Mouse (Mus musculus) hindbrain, embryonic 11.5 days (tissue): ENCODE measurements around the gene Uroc1. TPM values are rescaled to one million over a fixed set of nuclear protein-coding genes. Genes with fewer than 3 reads are reported as not detected.

Experiments used
- ATAC-seq: fragments of 200-750 bp; cut with Nextera tagmentation; 2 replicates; pipeline ENCODE4 v1.8.0; 2017; ENCODE audit warnings: mild to moderate bottlenecking, moderate TSS enrichment, moderate library complexity; ENCODE audit not compliant: low FRiP score
- DNase-seq: peaks from one replicate; pipeline ENCODE4 v3.0.0-alpha.2; 2015; ENCODE audit warnings: low spot score
- H3K27ac ChIP-seq: fragments of 300-500 bp; sonication (generic); 2 replicates; pipeline ENCODE4 v1.5.1; 2014; ENCODE audit warnings: mild to moderate bottlenecking, low read depth, low read length
- H3K27me3 ChIP-seq: fragments of 300-500 bp; sonication (generic); 2 replicates; pipeline ENCODE4 v1.6.1; 2014; ENCODE audit warnings: mild to moderate bottlenecking, low read length, moderate library complexity, mixed read lengths; ENCODE audit not compliant: control insufficient read depth, insufficient read depth
- H3K36me3 ChIP-seq: fragments of 300-500 bp; sonication (generic); 2 replicates; pipeline ENCODE4 v1.6.1; 2014; ENCODE audit warnings: mild to moderate bottlenecking, low read length, moderate library complexity, mixed read lengths; ENCODE audit not compliant: control insufficient read depth, insufficient read depth
- H3K4me1 ChIP-seq: fragments of 300-500 bp; sonication (generic); replicated peaks from 2 replicates; pipeline ENCODE4 v1.6.1; 2014; ENCODE audit warnings: low read length, mixed read lengths; ENCODE audit not compliant: control insufficient read depth, insufficient read depth
- H3K4me2 ChIP-seq: fragments of 300-500 bp; sonication (generic); replicated peaks from 2 replicates; pipeline ENCODE4 v1.6.1; 2014; ENCODE audit warnings: mild to moderate bottlenecking, low read depth, low read length
- H3K4me3 ChIP-seq: fragments of 300-500 bp; sonication (generic); 2 replicates; pipeline ENCODE4 v1.5.1; 2014; ENCODE audit warnings: low read depth, low read length
- H3K9ac ChIP-seq: fragments of 300-500 bp; sonication (generic); 2 replicates; pipeline ENCODE4 v1.6.1; 2014; ENCODE audit warnings: low read depth, low read length
- H3K9me3 ChIP-seq: fragments of 300-500 bp; sonication (generic); 2 replicates; pipeline ENCODE4 v1.6.1; 2016; ENCODE audit warnings: low read length; ENCODE audit not compliant: control insufficient read depth
- WGBS: fragments of 180-500 bp; shearing (Covaris S2); extraction: QIAGEN DNeasy Blood & Tissue Kit; methylation state at CpG from one replicate; pipeline ENCODE4 v1.1.7; 2014; 5-methylcytosine and 5-hydroxymethylcytosine counted together
- polyA plus RNA-seq: library from polyadenylated mRNA; unstranded; fragments of >200 nt; fragmentation: Nextera tagmentation; extraction: Ambion mirVana; gene quantifications from 2 replicates; pipeline ENCODE4 v1.2.1, GENCODE M21; 2014

Gene Uroc1
- polyA plus RNA-seq, 1 experiment from 2014 or later: not detected

DNA sequence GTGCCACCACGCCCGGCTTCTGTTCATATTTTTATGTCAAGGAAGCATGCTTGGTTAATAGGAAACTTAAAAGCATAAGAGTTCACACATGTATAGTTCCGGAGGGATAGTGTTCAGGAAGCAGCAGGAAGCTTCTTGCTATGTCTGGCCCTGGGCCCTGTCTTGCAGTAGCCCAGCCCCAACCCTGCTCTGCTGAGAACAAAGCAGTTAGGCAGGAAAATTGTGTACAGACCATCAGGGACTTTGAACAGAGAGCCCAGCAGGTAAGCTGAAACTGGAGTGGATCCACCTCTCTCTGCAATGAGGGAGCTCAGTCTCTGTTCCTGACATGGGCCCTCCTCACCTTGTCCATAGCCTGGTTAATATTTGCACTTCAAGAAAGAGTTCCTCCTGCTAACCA, 64.2 kb downstream of the Uroc1 start:
- DNase-seq: no peak
- H3K4me1 ChIP-seq: no peaks in the 10 kb centered on the region
- H3K9me3 ChIP-seq: no peaks in the 10 kb centered on the region
- no peaks in the 10 kb centered on the region for H3K27me3 ChIP-seq
- H3K27ac ChIP-seq: no peak overlapping the region
- no peak overlapping the region for H3K4me2 ChIP-seq
- peaks cover 2% of the 10 kb centered on the region; the same call in 1 of the 2 replicates for H3K36me3 ChIP-seq
- no peak for ATAC-seq
- 95% methylated on average over 3 of the region's 3 CpGs for WGBS
- no peak overlapping the region for H3K4me3 ChIP-seq
- H3K9ac ChIP-seq: no peak overlapping the region

DNA sequence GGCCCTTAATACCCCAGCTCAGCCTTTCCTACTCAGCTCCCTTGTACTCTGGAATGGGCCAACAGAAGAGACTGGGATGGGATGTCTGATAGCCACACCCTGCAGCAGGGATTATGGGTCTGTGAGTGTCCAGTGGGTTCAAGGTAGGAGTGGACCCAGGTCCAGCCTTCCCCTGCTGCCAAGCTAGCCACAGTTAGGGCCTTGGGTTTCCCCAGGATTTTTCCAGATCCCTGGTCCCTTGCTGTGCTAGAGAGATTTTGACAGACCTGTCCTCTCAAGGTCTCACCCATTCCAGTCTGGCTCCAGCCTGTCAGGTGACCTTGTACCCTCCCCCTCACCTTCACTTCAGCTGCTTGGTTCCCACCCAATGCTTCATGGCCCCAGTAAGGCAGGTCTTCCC, 75.5 kb downstream of the Uroc1 start:
- Histone ChIP-seq H3K9me3 (no peaks in the 10 kb centered on the region), H3K27me3 (no peaks in the 10 kb centered on the region), H3K4me1 (no peaks in the 10 kb centered on the region), H3K36me3 (no peaks in the 10 kb centered on the region), H3K4me2 (no peak overlapping the region), H3K4me3 (no peak overlapping the region), H3K9ac (no peak overlapping the region), H3K27ac (no peak overlapping the region)
- ATAC-seq (no peak), DNase-seq (no peak)

- Histone ChIP-seq H3K4me1 (no peaks in the 10 kb centered on the region), H3K27ac (no peak overlapping the region), H3K9me3 (no peaks in the 10 kb centered on the region), H3K36me3 (no peaks in the 10 kb centered on the region), H3K4me3 (no peak overlapping the region), H3K4me2 (no peak overlapping the region), H3K27me3 (no peaks in the 10 kb centered on the region), H3K9ac (no peak overlapping the region)
- no peak for DNase-seq
- WGBS: 92% methylated on average over 1 of the region's 1 CpGs
- no peak for ATAC-seq
Measured at GRCm38 (mm10) chr6:90410972-90411371, 77.9 kb downstream of the Uroc1 start.

- Histone ChIP-seq H3K4me2 (no peak overlapping the region), H3K9ac (no peak overlapping the region), H3K4me1 (no peaks in the 10 kb centered on the region), H3K27ac (no peak overlapping the region), H3K27me3 (no peaks in the 10 kb centered on the region), H3K9me3 (no peaks in the 10 kb centered on the region), H3K36me3 (no peaks in the 10 kb centered on the region), H3K4me3 (no peak overlapping the region)
- ATAC-seq (no peak), DNase-seq (no peak)
- 86% methylated on average over 7 of the region's 7 CpGs for WGBS
Measured at GRCm38 (mm10) chr6:90411926-90412325, 78.8 kb downstream of the Uroc1 start.

Other genes starting within 250 kb of the Uroc1 start
- not detected in 2 replicates for gene Vmn1r50, start 231.9 kb upstream of the Uroc1 start, polyA plus RNA-seq
- gene Vmn1r51, start 210.7 kb upstream of the Uroc1 start, polyA plus RNA-seq: not detected in 2 replicates
- not detected in 2 replicates for gene Vmn1r52, start 158.5 kb upstream of the Uroc1 start, polyA plus RNA-seq
- gene V1ra8, start 130.5 kb upstream of the Uroc1 start, polyA plus RNA-seq: not detected in 2 replicates
- not detected in 2 replicates for gene Vmn1r53, start 108.8 kb upstream of the Uroc1 start, polyA plus RNA-seq
- not detected in 2 replicates for gene Vmn1r54, start 87.0 kb upstream of the Uroc1 start, polyA plus RNA-seq
- not detected in 2 replicates for gene BC048671, start 32.1 kb upstream of the Uroc1 start, polyA plus RNA-seq
- 0.27 TPM in 1 of 2 replicates, not detected in the other for gene Chst13, start 8.1 kb upstream of the Uroc1 start, polyA plus RNA-seq
- gene Zxdc, start 36.2 kb downstream of the Uroc1 start, polyA plus RNA-seq: 10.4 and 11.5 TPM in 2 replicates
- 1.2 and 1.5 TPM in 2 replicates for gene Cfap100, start 95.5 kb downstream of the Uroc1 start, polyA plus RNA-seq
- 1.9 and 3.6 TPM in 2 replicates for gene Klf15, start 129.3 kb downstream of the Uroc1 start, polyA plus RNA-seq
- 2.2 TPM in 2 replicates for gene Aldh1l1, start 153.1 kb downstream of the Uroc1 start, polyA plus RNA-seq